Mouse (Mus musculus) natural killer cell, adult 2 months (primary cell): ENCODE results near the gene Rac2.
A peak's percentile ranks its signal among the peaks of the same experiment; 100 is the strongest.

Experiments
- DNase-seq, 2 experiments: peaks; one replicate each; pipeline ENCODE4 v3.0.0; 2022; ENCODE audit warnings: low spot score in 2 of 2

Gene Rac2

GRCm38 (mm10) chr15:78588900-78589299 lies 16.3 kb upstream of the Rac2 start:
- peak; percentile 75 to 78 for DNase-seq

GRCm38 (mm10) chr15:78588049-78588448 lies 15.5 kb upstream of the Rac2 start:
- no peak for DNase-seq

DNA sequence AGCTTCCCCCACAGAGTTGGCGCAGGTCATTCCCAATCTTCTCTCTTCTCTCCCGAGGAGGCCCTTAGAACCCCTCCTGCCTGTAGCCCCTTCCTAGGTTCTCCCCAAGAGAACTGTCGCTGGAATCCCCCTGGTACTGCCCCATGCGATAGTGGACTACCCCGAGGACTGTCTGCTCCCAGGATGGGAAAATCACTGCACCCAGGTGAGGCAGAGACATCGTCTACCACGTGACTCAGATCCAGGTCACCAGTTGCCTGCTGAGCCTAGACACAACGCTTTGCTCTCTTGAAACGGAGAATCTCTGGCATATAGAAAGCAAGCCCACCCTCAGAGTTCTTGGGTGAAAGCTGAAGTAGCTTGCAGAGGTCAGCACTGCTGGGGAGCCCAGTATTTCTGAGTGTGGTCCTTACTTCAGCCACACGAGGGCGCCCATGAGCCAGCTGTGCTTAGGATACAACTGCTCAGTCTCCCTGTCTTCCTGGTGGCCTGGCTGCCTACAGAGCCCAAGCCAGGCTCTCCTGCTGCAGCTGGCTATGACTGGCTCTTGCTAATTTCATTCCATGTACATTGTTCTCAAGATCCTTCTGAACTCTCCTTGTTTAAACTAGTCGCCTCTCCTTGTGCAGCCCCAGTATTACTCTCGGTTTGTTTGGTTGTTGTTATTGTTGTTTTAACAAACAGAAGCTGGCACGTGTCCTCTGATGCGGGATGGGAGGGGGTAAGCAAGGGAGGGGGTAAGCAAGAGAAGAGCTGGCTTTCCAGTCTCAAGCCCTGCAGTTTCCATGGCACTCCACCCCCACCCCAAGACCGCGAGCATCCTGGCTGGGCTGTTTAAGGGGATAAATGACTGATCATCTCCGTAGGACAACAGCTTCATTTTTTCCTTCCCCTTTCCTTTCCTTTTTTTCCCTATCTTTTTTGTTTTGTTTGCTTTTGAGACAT lies 14.7 kb upstream of the Rac2 start:
- peak; percentile 78 to 83 for DNase-seq

DNA sequence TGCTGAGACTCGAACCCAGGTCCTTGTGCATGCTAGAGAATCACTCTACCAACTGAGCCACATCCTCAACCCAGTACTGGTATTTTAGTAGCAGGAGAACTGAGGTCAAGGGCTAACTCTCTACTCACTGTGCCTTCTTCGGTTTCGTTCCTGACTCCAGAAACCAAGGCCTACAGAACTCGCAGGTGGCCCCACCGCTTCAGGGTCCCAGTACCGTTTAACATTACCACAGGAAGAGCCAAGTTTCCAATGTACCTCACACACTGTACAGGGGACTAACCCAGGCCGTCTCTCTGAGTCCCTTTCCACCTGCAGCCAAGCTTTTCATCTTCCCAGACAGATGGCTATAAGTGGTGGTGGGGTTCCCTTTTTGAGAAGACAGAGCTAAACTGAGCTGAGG lies 12.8 kb upstream of the Rac2 start:
- no peak for DNase-seq

DNA sequence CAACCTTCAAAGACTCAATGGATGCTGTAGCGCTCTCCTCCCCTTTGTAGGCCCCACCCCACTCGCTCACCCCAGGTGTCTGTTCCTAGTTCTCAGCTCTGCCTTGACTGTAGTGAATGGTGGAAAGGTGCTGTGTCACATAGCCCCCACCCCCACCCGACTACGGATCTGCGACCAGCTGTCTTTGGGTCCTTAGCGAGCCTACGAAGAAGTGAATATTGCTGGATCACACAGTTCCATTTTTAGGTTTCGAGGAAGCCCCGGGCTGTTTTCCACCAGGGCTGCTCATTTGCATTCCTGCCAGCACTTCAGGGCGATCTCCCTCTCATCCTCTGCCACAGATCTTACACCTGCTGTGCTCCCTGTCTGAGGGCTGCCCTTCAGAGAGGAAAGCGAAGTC lies 10.8 kb upstream of the Rac2 start:
- DNase-seq: no peak

DNA sequence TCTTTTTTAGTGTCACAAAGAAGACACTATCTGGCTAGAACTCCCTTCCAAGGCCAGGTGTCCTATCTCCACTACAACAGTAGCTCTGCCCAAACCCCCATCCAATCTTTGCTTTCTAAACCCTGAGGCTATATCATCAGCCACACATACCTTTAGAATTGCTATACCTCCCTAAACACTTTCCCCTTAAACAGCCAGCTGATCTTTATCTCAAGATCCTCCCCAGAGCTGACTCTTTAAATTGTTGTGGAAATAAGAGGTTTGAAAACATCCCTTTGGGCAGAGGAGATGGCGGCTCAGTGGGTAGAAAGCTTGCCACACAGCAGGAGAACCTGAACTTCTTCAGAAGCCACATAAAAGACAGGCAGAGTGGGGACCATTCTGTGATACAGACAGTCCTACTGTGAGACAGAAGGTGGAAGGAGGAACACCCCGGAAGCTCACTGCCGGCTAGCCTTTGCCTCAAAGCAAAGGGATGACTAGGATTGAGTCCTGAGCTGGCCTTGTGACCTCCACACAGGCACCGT lies 3.8 kb upstream of the Rac2 start:
- DNase-seq: no peak

DNA sequence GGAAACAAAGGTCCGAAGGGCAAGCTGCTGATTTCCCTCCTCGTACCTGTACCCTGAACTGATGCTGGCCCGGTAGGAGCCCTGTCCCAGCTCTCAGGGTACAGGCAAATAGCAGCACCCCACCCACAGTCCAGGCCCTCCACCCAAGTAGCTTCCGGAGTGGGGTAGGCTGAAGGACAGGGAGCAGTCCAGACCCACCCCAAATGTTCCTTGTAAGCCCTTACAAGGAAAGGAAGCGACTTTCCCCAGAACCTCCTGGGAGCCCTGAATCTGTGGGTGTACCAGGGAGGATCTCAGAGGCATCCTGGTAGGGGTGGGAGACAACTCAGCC lies 348 bp downstream of the Rac2 start:
- no peak for DNase-seq

- peak; percentile 80 to 86 for DNase-seq
Observed at GRCm38 (mm10) chr15:78571554-78572269, 871 bp downstream of the Rac2 start.

- DNase-seq: no peak
Observed at GRCm38 (mm10) chr15:78570170-78570569, 2.4 kb downstream of the Rac2 start.

GRCm38 (mm10) chr15:78567608-78568120 lies 4.9 kb downstream of the Rac2 start:
- DNase-seq: no peak

DNA sequence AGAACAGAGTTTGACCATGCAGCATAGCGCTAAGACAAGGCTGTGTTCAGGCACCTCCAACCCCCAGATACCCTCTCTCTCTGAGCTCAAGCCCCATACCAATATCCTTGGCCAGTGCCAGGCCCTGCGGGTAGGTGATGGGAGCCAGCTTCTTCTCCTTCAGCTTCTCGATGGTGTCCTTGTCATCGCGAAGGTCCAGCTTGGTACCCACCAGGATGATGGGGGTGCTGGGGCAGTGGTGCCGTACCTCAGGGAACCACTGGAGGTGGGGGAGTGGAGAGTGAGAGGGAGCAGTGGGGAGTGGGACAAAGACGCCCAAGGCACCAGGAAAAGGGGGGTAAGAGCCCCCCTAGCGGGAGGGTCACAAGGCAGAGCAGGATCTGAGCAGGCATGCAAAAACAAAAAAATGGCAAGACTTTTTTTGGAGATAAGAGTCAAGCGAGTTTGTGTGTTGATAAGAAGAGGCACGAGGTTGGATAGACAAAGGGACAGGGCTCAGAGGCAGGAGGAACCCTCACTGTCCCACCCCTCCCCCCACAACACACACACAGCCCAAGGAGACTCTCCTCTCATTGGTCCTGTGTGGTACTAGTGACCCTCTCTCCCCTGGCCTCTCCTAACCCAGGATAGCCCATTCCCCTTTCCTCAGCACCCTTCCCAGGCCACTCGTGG lies 7.7 kb downstream of the Rac2 start:
- DNase-seq: no peak

- peak; percentile 83 to 85 for DNase-seq
Observed at GRCm38 (mm10) chr15:78563937-78564336, 8.6 kb downstream of the Rac2 start.

DNA sequence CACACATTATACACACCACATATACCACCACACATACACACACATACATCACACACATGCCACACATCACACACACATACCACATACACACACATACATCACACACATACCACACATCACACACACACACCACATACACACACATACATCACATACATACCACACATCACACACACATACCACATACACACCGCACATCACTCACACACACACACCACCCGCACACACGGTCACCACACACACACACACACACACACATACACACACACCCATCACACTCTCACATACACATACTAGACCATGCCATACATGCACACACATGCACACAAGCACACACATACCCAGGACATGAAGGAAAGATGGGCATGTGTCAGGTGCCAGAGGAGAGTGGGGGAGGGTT lies 9.2 kb downstream of the Rac2 start:
- no peak for DNase-seq

DNA sequence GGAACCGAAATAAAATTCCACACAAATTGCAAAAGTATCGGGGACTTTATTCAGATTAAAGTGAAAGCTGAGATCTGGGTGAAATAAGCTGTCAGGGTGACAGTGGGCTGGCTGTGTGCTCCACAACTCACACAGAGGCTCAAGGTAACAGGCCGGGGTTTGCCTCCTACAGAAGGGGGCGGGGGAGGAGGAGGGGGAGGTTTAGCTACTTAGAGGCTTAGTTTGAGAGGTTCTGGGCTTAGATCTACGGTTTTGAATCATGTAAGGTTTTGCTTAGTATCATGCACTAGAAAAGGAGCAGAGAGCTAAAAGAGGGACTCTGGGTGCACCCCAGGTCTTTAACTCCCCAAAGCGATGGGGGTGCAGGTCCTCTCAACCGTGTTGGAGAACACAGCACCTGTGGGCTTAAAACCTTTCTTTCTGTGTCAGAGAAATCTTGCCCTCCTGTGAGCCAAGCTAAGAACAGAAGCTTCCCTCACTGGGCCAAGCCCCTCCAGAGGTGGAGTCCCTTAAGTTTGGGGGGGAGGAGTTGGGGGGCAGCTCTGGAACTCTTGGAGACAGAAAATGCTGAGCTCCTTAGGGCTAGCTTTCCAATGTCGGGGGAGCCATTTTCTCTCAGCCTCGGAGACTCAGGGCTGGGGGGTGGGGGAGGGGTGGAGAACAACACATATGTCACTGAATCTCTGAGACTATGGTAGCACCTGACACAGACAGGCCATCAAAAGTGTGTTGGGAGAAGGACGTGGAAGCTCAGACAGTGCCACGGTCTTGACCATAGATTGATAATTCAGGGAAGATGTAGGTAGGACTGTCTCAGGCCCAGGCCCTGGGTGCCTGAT lies 13.2 kb downstream of the Rac2 start:
- no peak for DNase-seq

GRCm38 (mm10) chr15:78557693-78558535 lies 14.7 kb downstream of the Rac2 start:
- no peak for DNase-seq

- DNase-seq: no peak
Observed at GRCm38 (mm10) chr15:78554545-78555313, 17.9 kb downstream of the Rac2 start.

GRCm38 (mm10) chr15:78549189-78549734 lies 23.3 kb downstream of the Rac2 start:
- no peak for DNase-seq

GRCm38 (mm10) chr15:78548711-78549110 lies 23.9 kb downstream of the Rac2 start:
- no peak for DNase-seq

GRCm38 (mm10) chr15:78548336-78548665 lies 24.3 kb downstream of the Rac2 start:
- DNase-seq: no peak
